Mouse (Mus musculus) ES-E14 (cell line): ENCODE measurements around the gene Cul1. TPM values are rescaled to one million over a fixed set of nuclear protein-coding genes. Genes with fewer than 3 reads are reported as not detected.

ENCODE experiments used
- DNase-seq: peaks from one replicate; pipeline ENCODE4 v3.0.0-alpha.2; 2013; ENCODE audit warnings: low read depth, low spot score
- H3K27ac ChIP-seq: 2 replicates; pipeline ENCODE4 v1.5.1; 2012; ENCODE audit warnings: low read depth, mild to moderate bottlenecking, low read length, moderate library complexity, mixed read lengths; ENCODE audit not compliant: poor library complexity, insufficient read depth, severe bottlenecking
- H3K36me3 ChIP-seq: 2 replicates; pipeline ENCODE4 v1.6.1; 2012; ENCODE audit warnings: mild to moderate bottlenecking, low read length, moderate library complexity, mixed read lengths; ENCODE audit not compliant: control insufficient read depth, poor library complexity, insufficient read depth, severe bottlenecking
- H3K4me1 ChIP-seq, 2 experiments: fragments of 150-350 bp in 1 of 2; sonication (generic) in 1 of 2; 2 replicates each; pipeline ENCODE4 v1.6.1; 2012; ENCODE audit warnings: low read length in 2 of 2, mild to moderate bottlenecking in 1 of 2, mixed read lengths in 1 of 2; ENCODE audit not compliant: control insufficient read depth in 2 of 2, insufficient read depth in 2 of 2, poor library complexity in 1 of 2
- H3K4me3 ChIP-seq, 2 experiments: fragments of 150-350 bp in 1 of 2; sonication (generic) in 1 of 2; 2 replicates each; pipeline ENCODE4 v1.5.1; 2012; ENCODE audit warnings: low read length in 2 of 2, low read depth in 1 of 2, mild to moderate bottlenecking in 1 of 2, mixed read lengths in 1 of 2; ENCODE audit not compliant: insufficient read depth in 1 of 2, poor library complexity in 1 of 2, severe bottlenecking in 1 of 2
- H3K9ac ChIP-seq: 2 replicates; pipeline ENCODE4 v1.6.1; 2012; ENCODE audit warnings: low read depth, mild to moderate bottlenecking, low read length, mixed read lengths; ENCODE audit not compliant: poor library complexity, insufficient read depth, severe bottlenecking
- H3K9me3 ChIP-seq: fragments of 150-350 bp; sonication (generic); 2 replicates; pipeline ENCODE4 v1.6.1; 2012; ENCODE audit warnings: low read depth, mild to moderate bottlenecking, low read length; ENCODE audit not compliant: control insufficient read depth, insufficient read depth
- CHD2 ChIP-seq: IDR thresholded peaks from 2 replicates; pipeline ENCODE4 v1.6.1; 2014; ENCODE audit warnings: mild to moderate bottlenecking, low read depth, low read length, inconsistent platforms
- HCFC1 ChIP-seq: IDR thresholded peaks from 2 replicates; pipeline ENCODE4 v1.6.1; 2012; ENCODE audit warnings: low read length, inconsistent platforms, borderline replicate concordance; ENCODE audit not compliant: insufficient read depth
- MAFK ChIP-seq: IDR thresholded peaks from 2 replicates; pipeline ENCODE4 v1.6.1; 2014; ENCODE audit warnings: mild to moderate bottlenecking, low read depth, low read length, inconsistent platforms; ENCODE audit not compliant: insufficient read depth
- ZC3H11A ChIP-seq: IDR thresholded peaks from 2 replicates; pipeline ENCODE4 v1.6.1; 2012; ENCODE audit warnings: low read depth, mild to moderate bottlenecking, inconsistent platforms, low read length, borderline replicate concordance
- ZNF384 ChIP-seq: IDR thresholded peaks from 2 replicates; pipeline ENCODE4 v1.6.1; 2012; ENCODE audit warnings: low read depth, low read length, inconsistent platforms
- in situ Hi-C, 2 experiments: fragments of 600-800 bp; cut with MboI; formaldehyde crosslinking; loops; one replicate each; pipeline ENCODE4 v1.15.1; 2025; ENCODE audit warnings: low sequenced_read_pairs in 2 of 2, inconsistent platforms in 1 of 2; ENCODE audit not compliant: unreplicated experiment in 2 of 2
- total RNA-seq: library from RNA; depleted of rRNA; stranded (reverse); fragments of 300-350 nt; gene quantifications from 2 replicates; pipeline ENCODE4 v1.2.3, GENCODE M21; 2012

Cul1 gene
- total RNA-seq, 1 experiment, result 123 TPM

DNA sequence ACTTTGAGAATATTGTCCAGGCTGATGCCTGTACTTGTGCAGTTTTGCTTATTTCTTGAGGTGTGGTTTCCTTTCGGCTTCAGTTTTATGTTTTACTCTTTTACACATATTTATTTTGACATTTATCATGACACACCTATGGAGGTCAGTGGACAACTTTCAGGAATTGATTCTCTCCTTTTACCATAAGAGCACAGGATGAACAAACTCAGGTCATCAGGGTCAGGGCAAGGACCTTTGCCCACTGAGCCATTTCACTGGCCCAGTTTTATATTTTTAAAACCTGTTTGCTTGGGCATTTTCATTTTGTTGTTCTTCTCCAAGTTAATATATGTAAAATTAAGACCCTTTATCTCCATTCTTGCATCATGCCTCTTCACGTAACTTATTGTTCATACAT is 13.3 kb downstream of the Cul1 start:
- H3K36me3 ChIP-seq, result no peaks in the 10 kb centered on the region
- no peak for DNase-seq
- no peaks in the 10 kb centered on the region for H3K4me1 ChIP-seq
- no peak overlapping the region for H3K9ac ChIP-seq
- no peak overlapping the region for H3K27ac ChIP-seq
- no peak overlapping the region for H3K4me3 ChIP-seq
- TF ChIP-seq HCFC1 (no peak), CHD2 (no peak), MAFK (no peak), ZC3H11A (no peak), ZNF384 (no peak)
- in situ Hi-C loops, result no loop called here
- no peaks in the 10 kb centered on the region for H3K9me3 ChIP-seq

- Histone ChIP-seq H3K9ac (no peak overlapping the region), H3K9me3 (no peaks in the 10 kb centered on the region), H3K4me3 (no peak overlapping the region), H3K27ac (no peak overlapping the region), H3K36me3 (no peaks in the 10 kb centered on the region), H3K4me1 (no peaks in the 10 kb centered on the region)
- no peak for TF ChIP-seq HCFC1
- no peak for TF ChIP-seq MAFK
- no peak for TF ChIP-seq ZC3H11A
- no peak for DNase-seq
- in situ Hi-C loops, result no loop called here
Measured at GRCm38 (mm10) chr6:47467058-47467457, 13.9 kb downstream of the Cul1 start.

- Histone ChIP-seq H3K9ac (no peak overlapping the region), H3K4me3 (no peak overlapping the region), H3K27ac (no peak overlapping the region), H3K9me3 (no peaks in the 10 kb centered on the region), H3K4me1 (no peaks in the 10 kb centered on the region), H3K36me3 (no peaks in the 10 kb centered on the region)
- no peak for DNase-seq
- TF ChIP-seq HCFC1, result no peak
- TF ChIP-seq MAFK, result no peak
- no peak for TF ChIP-seq CHD2
- TF ChIP-seq ZNF384, result no peak
- TF ChIP-seq ZC3H11A, result no peak
- in situ Hi-C loops, result no loop called here
Measured at GRCm38 (mm10) chr6:47469760-47470159, 16.6 kb downstream of the Cul1 start.

GRCm38 (mm10) chr6:47472444-47472843 is 19.2 kb downstream of the Cul1 start:
- Histone ChIP-seq H3K27ac (no peak overlapping the region), H3K4me3 (no peak overlapping the region), H3K9me3 (no peaks in the 10 kb centered on the region), H3K4me1 (no peaks in the 10 kb centered on the region), H3K36me3 (no peaks in the 10 kb centered on the region), H3K9ac (no peak overlapping the region)
- no peak for DNase-seq
- TF ChIP-seq CHD2 (no peak), HCFC1 (no peak), MAFK (no peak), ZC3H11A (no peak), ZNF384 (no peak)
- in situ Hi-C loops, result no loop called here

DNA sequence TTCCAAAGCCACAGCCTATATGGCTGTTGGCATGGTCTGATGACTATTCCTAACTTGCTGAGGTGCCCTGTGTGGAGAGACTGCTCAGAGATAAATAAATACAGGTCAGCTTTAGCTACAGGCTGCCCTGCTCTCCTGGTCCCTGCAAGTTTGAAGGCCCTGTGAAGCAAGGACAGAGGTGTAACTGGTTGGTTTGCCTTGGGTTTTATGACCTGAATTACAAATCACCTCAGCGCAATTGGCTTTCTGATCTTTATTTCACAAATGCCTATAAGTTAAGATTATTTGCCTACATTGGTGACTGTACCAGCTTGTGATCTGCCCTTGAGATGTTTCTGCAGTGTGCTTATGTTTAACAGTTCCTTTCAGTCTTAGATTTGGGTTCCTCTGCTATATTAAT is 28.8 kb downstream of the Cul1 start:
- Histone ChIP-seq H3K27ac (no peak overlapping the region), H3K4me3 (no peak overlapping the region), H3K4me1 (peaks cover 0 to 2% of the 10 kb centered on the region in 2 experiments; a peak in 1 of 4 replicates), H3K9me3 (no peaks in the 10 kb centered on the region), H3K36me3 (peaks cover 3% of the 10 kb centered on the region; the same call in 1 of the 2 replicates), H3K9ac (no peak overlapping the region)
- in situ Hi-C loops, result no loop called here
- no peak for DNase-seq
- TF ChIP-seq MAFK, result no peak
- TF ChIP-seq ZC3H11A, result no peak
- TF ChIP-seq CHD2, result no peak
